Mouse (Mus musculus) megakaryocyte, adult 5-6 weeks (primary cell): Measurements from ENCODE around the gene Scarf2. TPM values are rescaled to one million over a fixed set of nuclear protein-coding genes. Genes with fewer than 3 reads are reported as not detected.

ENCODE experiments used
- ATAC-seq: 2 replicates; pipeline ENCODE4 v1.8.0; 2016; ENCODE audit warnings: mild to moderate bottlenecking, inconsistent platforms; ENCODE audit not compliant: poor library complexity, severe bottlenecking
- total RNA-seq, 2 experiments: library from RNA; stranded (forward) in 1 of 2; stranded (reverse) in 1 of 2; fragments of 153-499, 151-499 nt in 1 of 2; fragments of 221-1000, 200-1000 nt in 1 of 2; gene quantifications; 2 replicates each; pipeline versions ENCODE4 v1.2.3 to v1.2.4; 2015 to 2017

Scarf2 gene
- 0.07 TPM in 1 of 2 replicates, not detected in the other for total RNA-seq (2015)
- not detected in 2 replicates for total RNA-seq (2017)

GRCm38 (mm10) chr16:17796971-17797811, at the start of gene Scarf2:
Gene Scarf2, plus strand, starts transcription at chr16:17797282.
- ATAC-seq = no peak

- no peak for ATAC-seq
These were observed 44.1 kb upstream of the Scarf2 start for GRCm38 (mm10) chr16:17753001-17753400.

GRCm38 (mm10) chr16:17753686-17754085, 43.4 kb upstream of the Scarf2 start:
- no peak for ATAC-seq

- no peak for ATAC-seq
These were observed 39.3 kb upstream of the Scarf2 start for GRCm38 (mm10) chr16:17757756-17758155.

GRCm38 (mm10) chr16:17758902-17759301, 38.2 kb upstream of the Scarf2 start:
- peak; percentile 29; the same call in 1 of the 2 replicates for ATAC-seq

- peak; percentile 89 for ATAC-seq
These were observed 37.7 kb upstream of the Scarf2 start, which contains the start of gene Klhl22 for GRCm38 (mm10) chr16:17759344-17759773. Gene Klhl22, plus strand, starts transcription at chr16:17759618.

GRCm38 (mm10) chr16:17759813-17760321, 37.2 kb upstream of the Scarf2 start:
- ATAC-seq = peak; percentile 57

- ATAC-seq = peak; percentile 33; the same call in 1 of the 2 replicates
These were observed 36.4 kb upstream of the Scarf2 start for GRCm38 (mm10) chr16:17760657-17761056.

- no peak for ATAC-seq
These were observed 36.0 kb upstream of the Scarf2 start for GRCm38 (mm10) chr16:17761074-17761473.

GRCm38 (mm10) chr16:17764108-17764511, 33.0 kb upstream of the Scarf2 start:
- ATAC-seq = no peak

GRCm38 (mm10) chr16:17768834-17769233, 28.2 kb upstream of the Scarf2 start:
- ATAC-seq = no peak

- ATAC-seq = no peak
These were observed 25.8 kb upstream of the Scarf2 start for GRCm38 (mm10) chr16:17771117-17771865.

GRCm38 (mm10) chr16:17776828-17777227, 20.3 kb upstream of the Scarf2 start:
- ATAC-seq = no peak

- ATAC-seq = no peak
These were observed 18.9 kb upstream of the Scarf2 start for GRCm38 (mm10) chr16:17778223-17778622.

GRCm38 (mm10) chr16:17779692-17780091, 17.4 kb upstream of the Scarf2 start:
- ATAC-seq = no peak

- no peak for ATAC-seq
These were observed 11.7 kb upstream of the Scarf2 start for GRCm38 (mm10) chr16:17785337-17785736.

- ATAC-seq = no peak
These were observed 4.4 kb upstream of the Scarf2 start for GRCm38 (mm10) chr16:17792728-17793127.

GRCm38 (mm10) chr16:17794047-17794446, 3.0 kb upstream of the Scarf2 start:
- no peak for ATAC-seq

- ATAC-seq = no peak
These were observed 1.4 kb upstream of the Scarf2 start for GRCm38 (mm10) chr16:17795643-17796042.

GRCm38 (mm10) chr16:17796519-17796918, 563 bp upstream of the Scarf2 start:
- no peak for ATAC-seq

- ATAC-seq = no peak
These were observed 780 bp downstream of the Scarf2 start for GRCm38 (mm10) chr16:17797812-17798311.
